Mouse (Mus musculus): Measurements from ENCODE around the gene Gripap1.

- TF ChIP-seq CTCF (conservative IDR thresholded peaks at IDR 0.05; ENCODE audit: low read length) (no peak), POU5F1 (IDR thresholded peaks at IDR 0.05; ENCODE audit: borderline replicate concordance, low read length) (no peak), NANOG (IDR thresholded peaks at IDR 0.05; ENCODE audit: borderline replicate concordance, low read length) (no peak)
These were observed 23.8 kb upstream of the Gripap1 start for GRCm38 (mm10) chrX:7765764-7766163.
